Mouse (Mus musculus) hindbrain, embryonic 15.5 days (tissue): Measurements from ENCODE around the gene Olfr1320. TPM values are rescaled to one million over a fixed set of nuclear protein-coding genes. Genes with fewer than 3 reads are reported as not detected.
"Not testable (repeated sequence)": the region's sequence is repeated elsewhere in the genome, so short reads cannot be mapped to it uniquely, and the experiment has no call there.

Source experiments
- ATAC-seq: fragments of 200-750 bp; cut with Nextera tagmentation; 2 replicates; pipeline ENCODE4 v1.8.0; 2017; ENCODE audit warnings: low read depth, moderate number of reproducible peaks, moderate TSS enrichment; ENCODE audit not compliant: low FRiP score
- H3K27ac ChIP-seq: fragments of 300-500 bp; sonication (generic); replicated peaks from 2 replicates; pipeline ENCODE4 v1.5.1; 2015; ENCODE audit warnings: mild to moderate bottlenecking, inconsistent platforms
- H3K27me3 ChIP-seq: fragments of 300-500 bp; sonication (generic); 2 replicates; pipeline ENCODE4 v1.6.1; 2015; ENCODE audit warnings: control low read depth, inconsistent platforms
- H3K36me3 ChIP-seq: fragments of 300-500 bp; sonication (generic); 2 replicates; pipeline ENCODE4 v1.6.1; 2015; ENCODE audit warnings: control low read depth, inconsistent platforms
- H3K4me1 ChIP-seq: fragments of 300-500 bp; sonication (generic); replicated peaks from 2 replicates; pipeline ENCODE4 v1.6.1; 2015; ENCODE audit warnings: control low read depth, inconsistent platforms
- H3K4me2 ChIP-seq: fragments of 300-500 bp; sonication (generic); 2 replicates; pipeline ENCODE4 v1.6.1; 2015; ENCODE audit warnings: moderate library complexity, mild to moderate bottlenecking, inconsistent platforms
- H3K4me3 ChIP-seq: fragments of 300-500 bp; sonication (generic); 2 replicates; pipeline ENCODE4 v1.5.1; 2015; ENCODE audit warnings: mild to moderate bottlenecking, inconsistent platforms
- H3K9ac ChIP-seq: fragments of 300-500 bp; sonication (generic); 2 replicates; pipeline ENCODE4 v1.6.1; 2015; ENCODE audit warnings: inconsistent platforms
- H3K9me3 ChIP-seq: fragments of 300-500 bp; sonication (generic); 2 replicates; pipeline ENCODE4 v1.6.1; 2016; ENCODE audit warnings: control low read depth, inconsistent platforms
- WGBS: fragments of 180-500 bp; shearing (Covaris S2); methylation state at CpG from one replicate; pipeline ENCODE4 v1.1.7; 2015; 5-methylcytosine and 5-hydroxymethylcytosine counted together
- polyA plus RNA-seq: library from polyadenylated mRNA; unstranded; fragments of >200 nt; fragmentation: Nextera tagmentation; extraction: Ambion mirVana; gene quantifications from 2 replicates; pipeline ENCODE4 v1.2.1, GENCODE M21; 2015

Olfr1320 gene
- not detected in 2 replicates for polyA plus RNA-seq

DNA sequence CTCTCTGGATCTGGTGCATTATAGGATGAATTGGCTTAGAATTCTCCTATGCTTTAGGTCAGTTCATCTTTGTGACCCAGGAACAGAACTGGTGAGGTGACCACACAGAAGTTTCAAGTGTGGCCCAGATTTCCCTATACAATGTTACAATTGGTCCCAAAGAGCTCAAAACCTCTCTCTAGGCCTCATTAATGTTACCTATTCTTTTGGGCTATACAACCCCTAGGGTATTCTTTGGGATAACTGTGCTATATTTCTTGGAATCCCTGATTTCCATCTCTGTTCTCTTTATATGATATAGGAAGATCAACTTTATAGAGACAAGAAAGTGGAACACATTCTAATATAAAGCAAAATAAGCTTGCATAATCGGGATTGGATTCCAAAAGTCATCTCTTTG lies at the start of gene Olfr1320:
TSS of gene Olfr1320 (plus strand) at position 301 of the 400 bp plus-strand sequence.
- no peaks in the 10 kb centered on the region for H3K36me3 ChIP-seq
- H3K9ac ChIP-seq, result no peak within 1 kb of the TSS
- no peak within 1 kb of the TSS for H3K27ac ChIP-seq
- no peak within 1 kb of the TSS for H3K4me3 ChIP-seq
- no peaks in the 10 kb centered on the region for H3K4me1 ChIP-seq
- H3K4me2 ChIP-seq, result no peak within 1 kb of the TSS
- no peaks in the 10 kb centered on the region for H3K9me3 ChIP-seq
- H3K27me3 ChIP-seq, result no peaks in the 10 kb centered on the region
- no peak for ATAC-seq
- 83% methylated on average over 1 of the region's 1 CpGs for WGBS

DNA sequence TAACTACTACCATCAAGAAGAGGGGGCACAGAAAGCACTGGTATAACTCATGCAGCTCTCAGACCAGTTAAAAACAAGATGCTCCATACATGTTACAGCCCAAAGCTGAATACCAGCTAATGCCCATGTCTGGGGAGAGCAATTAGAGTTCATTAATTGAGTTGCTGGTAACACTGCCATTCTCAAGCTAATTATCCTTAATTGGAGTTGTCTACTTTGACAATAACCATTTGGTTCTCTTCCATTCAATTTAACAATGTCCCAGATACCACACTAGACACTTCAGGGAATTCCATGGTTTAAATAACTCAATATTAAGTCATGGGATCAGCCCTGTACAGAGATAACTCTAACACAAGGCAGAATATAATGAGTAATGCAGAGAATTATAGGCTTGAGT lies 44.6 kb upstream of the Olfr1320 start:
- Histone ChIP-seq H3K36me3 (no peaks in the 10 kb centered on the region), H3K9ac (no peak overlapping the region), H3K27me3 (no peaks in the 10 kb centered on the region), H3K4me1 (no peaks in the 10 kb centered on the region), H3K9me3 (no peaks in the 10 kb centered on the region), H3K4me3 (no peak overlapping the region), H3K27ac (no peak overlapping the region), H3K4me2 (no peak overlapping the region)
- no peak for ATAC-seq

DNA sequence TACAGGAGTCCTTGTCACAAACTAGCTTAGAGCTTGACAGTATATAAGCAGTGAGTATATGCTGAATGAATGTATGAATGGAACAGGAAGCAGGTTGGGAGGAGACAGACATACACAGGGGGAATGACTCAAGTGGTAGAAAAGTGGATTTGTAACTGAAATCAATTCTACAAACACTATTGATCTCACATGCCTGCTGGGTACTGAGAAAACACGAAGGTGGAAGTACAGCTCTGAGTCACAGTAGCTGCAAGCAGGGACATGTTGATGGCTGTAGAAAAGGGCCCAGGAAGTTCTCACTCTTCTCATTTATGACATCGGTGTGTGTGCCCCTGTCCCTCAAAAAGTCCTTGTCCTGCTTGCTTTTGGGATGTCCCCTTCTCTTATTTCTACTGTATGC lies 40.9 kb upstream of the Olfr1320 start:
- Histone ChIP-seq H3K27me3 (no peaks in the 10 kb centered on the region), H3K36me3 (no peaks in the 10 kb centered on the region), H3K4me1 (no peaks in the 10 kb centered on the region), H3K9me3 (no peaks in the 10 kb centered on the region), H3K27ac (no peak overlapping the region), H3K4me2 (no peak overlapping the region), H3K4me3 (no peak overlapping the region), H3K9ac (no peak overlapping the region)
- 70% methylated on average over 2 of the region's 2 CpGs for WGBS
- no peak for ATAC-seq

DNA sequence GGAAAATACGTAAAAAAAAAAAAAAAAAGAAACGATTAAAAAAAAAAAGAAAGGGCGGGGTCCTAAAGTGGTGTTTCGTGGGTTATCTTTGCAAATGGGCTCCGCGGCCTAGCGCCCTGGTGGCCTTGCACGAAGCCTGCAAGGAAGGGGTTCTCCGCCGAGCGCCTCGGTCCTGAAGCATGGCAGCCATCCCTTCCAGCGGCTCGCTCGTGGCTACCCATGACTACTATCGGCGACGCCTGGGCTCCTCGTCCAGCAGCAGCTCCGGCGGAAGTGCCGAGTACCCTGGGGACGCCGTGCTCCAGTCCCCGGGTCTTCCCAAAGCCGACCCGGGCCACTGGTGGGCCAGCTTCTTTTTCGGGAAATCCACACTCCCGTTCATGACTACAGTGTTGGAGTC lies 11.4 kb upstream of the Olfr1320 start:
- not testable (repeated sequence) for H3K36me3 ChIP-seq, H3K9ac ChIP-seq, H3K4me2 ChIP-seq, H3K9me3 ChIP-seq, ATAC-seq, H3K4me3 ChIP-seq, H3K27me3 ChIP-seq, H3K4me1 ChIP-seq, H3K27ac ChIP-seq
- WGBS, result 92% methylated on average over 28 of the region's 29 CpGs

Other genes starting within 250 kb of the Olfr1320 start
- 7.4 and 8.9 TPM in 2 replicates for gene Arhgap36, start 208.4 kb upstream of the Olfr1320 start, polyA plus RNA-seq
- not detected in 2 replicates for gene Olfr1321, start 62.7 kb downstream of the Olfr1320 start, polyA plus RNA-seq
- 11.2 and 12.5 TPM in 2 replicates for gene Igsf1, start 125.4 kb downstream of the Olfr1320 start, polyA plus RNA-seq
- not detected in 2 replicates for gene Olfr1322, start 219.2 kb downstream of the Olfr1320 start, polyA plus RNA-seq